Mouse (Mus musculus) neural tube, embryonic 10.5 days (tissue): ENCODE results near the gene G0s2.

Experiments used
- DNase-seq: peaks from one replicate; pipeline ENCODE4 v3.0.0-alpha.2; 2017; ENCODE audit warnings: low spot score; ENCODE audit errors: extremely low spot score

The G0s2 gene

DNA sequence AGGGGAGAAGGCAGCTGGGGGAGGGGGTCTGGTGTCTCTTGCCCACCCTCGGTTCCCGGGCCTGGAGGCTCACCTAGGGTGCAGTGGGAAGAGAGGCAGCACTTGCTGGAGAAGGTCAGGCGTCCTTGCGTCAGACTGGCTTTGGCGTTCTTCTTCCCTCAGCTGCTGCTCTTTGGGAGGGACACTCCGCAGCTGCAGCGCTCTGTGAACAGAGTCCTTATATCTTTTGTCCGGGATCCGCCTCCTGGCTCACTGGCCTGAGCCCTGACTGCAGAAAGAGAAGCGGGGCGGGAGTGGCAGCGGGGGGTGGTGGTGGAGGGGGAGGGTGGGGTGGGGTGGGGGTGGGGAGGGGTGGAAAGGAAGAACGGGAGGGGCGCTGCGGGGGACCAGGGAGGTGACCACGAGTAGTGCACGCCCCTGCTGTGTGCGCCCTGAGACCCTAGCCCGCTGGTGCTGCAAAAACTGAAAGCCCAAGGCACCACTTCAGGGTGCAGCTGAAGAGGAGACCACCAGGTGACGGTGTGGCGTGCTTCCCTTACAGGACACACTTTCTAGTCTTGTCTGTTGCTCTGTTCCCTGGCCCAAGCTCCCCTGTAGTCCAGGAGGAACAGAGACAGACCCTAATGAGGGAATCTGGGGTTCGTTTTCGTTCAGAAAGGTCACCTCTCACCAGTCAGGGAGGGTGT lies at the start of gene G0s2:
TSS of gene G0s2 (minus strand) at position 302 of the 686 bp plus-strand sequence.
- DNase-seq = peak; percentile 66

GRCm38 (mm10) chr1:193320398-193320797 lies 47.4 kb upstream of the G0s2 start:
- no peak for DNase-seq

DNA sequence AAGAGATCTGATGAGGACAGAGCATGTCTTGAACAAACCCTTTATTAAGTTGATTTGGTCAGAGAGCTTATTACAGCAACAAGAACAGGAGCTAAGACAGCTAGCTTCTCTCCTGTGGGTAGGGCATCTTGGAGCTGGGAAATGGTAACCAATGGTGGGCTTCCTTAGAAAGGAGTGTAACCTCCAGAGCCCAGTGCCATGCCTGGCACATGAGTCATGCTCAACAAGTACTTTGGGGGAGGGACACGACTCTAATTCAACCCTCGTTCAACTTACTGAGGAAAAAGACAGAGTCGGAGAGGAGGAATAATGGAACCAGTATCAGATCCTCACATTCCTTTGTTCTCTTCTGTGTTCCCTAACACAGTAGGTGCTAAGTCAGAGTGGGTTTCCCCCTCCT lies 46.7 kb upstream of the G0s2 start:
- DNase-seq = no peak

DNA sequence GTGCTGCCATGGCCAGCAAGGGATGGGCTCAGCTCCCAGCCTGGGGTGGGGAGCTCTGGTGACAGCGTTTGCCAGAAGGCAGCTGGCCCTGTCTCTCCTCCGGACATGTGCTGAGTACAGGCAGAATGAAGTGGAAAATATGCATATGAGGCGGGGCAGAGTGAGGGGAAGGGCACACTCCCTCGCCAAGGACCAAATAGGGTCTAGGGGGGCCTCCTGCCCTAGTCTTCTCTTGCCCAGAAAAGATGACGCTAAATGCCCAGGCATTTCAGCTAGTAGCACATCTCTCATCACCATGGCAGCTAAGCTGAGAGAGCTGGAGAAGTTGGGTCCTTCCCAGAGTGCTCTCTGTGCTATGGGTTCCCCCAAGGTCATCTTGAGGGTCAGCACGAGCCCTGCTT lies 44.1 kb upstream of the G0s2 start:
- DNase-seq = no peak

- DNase-seq = no peak
These were observed 43.3 kb upstream of the G0s2 start for GRCm38 (mm10) chr1:193316358-193316750.

DNA sequence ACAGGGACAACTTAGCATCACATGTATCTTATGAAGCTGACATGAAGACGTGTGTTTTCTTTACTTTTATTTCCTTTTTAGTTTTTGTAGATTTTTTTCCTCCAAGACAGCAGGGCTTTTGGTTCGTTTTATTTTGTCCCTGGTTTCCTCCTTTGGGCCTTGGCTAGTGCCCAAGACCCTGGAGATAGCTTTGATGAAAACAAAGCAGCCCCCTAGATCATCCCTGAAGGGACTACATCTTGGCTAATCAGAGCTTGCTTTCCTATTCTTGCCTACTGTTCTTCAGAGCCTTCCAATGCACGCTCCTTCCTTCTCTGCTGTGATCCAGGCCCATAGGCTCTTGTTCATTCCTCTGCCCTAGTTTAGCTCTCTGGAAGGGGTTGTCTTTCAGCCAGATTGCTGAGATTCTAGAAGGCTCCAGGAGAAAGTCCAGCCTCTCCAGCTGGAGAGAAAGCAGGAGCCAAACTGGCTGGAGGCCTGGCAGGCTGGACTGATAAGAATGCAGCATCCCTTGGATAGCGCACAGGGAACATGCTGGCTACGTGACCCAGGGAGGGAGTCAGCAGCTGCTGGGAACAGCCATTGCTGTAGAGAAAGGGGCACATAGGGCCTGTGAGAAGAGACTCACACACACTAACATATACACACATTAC lies 42.8 kb upstream of the G0s2 start:
- no peak for DNase-seq

DNA sequence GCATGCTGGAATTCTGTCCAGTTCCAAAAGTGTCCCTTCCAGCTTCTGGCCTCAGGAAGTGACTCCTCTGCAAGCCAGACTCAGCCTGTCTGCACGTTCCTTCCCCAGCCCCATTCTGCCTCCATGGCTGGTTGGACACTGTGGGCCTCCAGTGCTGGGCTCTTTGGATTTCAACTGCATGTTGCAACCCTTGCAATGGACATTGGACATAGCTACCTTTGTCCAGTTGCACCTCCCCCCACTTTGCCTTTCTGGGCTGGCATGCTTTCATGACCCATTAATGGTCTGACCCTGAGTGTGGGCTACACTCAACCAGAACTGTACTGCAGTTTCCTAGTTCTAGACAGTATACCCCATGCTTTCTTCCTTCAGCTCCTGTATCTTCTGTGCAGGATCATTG lies 38.6 kb upstream of the G0s2 start:
- no peak for DNase-seq

- no peak for DNase-seq
These were observed 37.6 kb upstream of the G0s2 start for GRCm38 (mm10) chr1:193310519-193311085.

DNA sequence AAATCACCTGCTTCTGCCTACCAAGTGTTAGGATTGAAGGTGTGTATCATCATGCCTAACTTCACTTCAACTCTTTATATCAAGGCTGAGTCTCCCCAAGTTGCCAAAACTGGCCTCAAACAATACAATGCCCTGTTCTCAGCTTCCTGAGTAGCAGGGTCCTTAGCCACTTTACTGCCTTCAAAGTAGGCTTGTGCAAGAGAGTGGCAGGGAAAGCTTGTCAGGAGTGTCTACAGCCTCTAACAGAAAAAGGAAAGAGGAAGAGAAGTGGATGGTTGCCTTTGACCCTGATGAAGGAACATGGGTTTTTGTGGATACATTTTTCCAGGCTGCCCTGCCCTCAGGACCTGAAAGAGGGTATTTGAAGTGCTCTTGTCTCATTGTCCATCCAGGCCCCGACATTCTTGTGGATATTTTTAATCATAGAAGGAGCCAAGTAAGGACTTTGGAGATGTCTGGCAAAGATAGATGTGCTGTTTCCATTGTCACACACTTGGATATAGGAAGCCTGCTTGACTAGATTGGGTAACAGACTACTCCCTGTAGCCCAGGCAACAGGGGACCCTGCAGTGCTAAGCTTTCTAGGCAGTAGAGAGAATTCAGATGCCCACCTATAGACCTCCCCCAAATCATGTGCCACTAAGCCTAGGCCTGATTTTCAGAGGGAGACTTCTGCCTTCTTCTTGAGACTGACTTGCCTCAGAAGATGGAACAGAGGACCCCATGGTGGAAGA lies 36.9 kb upstream of the G0s2 start:
- no peak for DNase-seq

DNA sequence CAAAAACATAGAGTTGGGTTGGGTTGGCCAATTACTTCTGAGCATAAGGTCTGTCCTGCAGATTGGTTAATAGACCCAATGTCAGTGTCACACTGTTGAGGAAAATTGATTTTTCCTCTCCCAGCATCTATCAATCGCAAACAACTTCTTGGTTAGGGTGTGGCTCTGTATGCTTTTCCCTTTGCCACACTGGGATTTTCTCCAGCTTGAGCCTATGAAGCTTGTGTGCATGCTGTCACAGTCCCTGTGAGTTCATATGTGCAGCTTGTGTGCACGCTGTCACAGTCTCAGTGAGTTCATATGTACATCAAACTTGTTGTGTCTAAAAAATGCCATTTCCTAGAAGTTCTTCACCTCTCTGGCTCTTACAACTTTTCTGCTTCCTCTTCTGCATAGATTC lies 33.8 kb upstream of the G0s2 start:
- DNase-seq = no peak

GRCm38 (mm10) chr1:193305386-193305785 lies 32.4 kb upstream of the G0s2 start:
- DNase-seq = peak; percentile 43

DNA sequence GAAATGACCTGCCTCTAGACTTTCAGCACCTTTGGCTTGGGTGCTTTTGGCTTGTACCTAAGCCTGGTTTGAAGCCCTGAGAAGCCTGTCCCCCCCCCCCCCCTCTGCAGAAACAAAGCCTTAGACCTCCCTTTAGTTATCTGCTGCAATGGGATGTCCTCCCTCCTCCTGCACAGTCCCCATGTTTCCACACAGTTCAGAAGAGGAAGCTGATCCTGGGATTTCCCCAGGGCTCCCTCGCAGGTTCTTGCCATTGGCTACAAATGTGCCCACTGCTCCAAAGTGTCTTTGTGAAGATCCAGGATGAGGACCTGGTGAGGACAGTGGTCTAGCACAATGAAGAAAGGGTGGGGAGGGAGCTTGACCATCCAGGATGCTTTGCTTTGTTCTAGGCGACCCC lies 30.1 kb upstream of the G0s2 start:
- no peak for DNase-seq

DNA sequence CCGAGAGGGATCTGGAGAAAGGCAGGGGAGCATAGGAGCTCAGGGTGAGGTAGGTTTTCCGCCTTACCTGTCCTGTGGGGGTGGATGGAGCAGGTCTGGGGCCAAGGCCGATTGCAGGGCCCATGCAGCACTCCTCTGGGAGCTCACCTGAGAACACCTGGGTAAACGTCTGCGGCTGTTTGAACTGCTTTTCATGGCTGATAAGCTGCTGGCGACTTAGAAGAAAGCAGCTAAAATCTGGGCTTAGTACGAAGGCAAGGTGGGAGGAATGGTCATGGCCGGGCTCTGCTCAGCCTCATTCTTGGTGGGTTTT lies 29.0 kb upstream of the G0s2 start:
- no peak for DNase-seq

- DNase-seq = no peak
These were observed 28.4 kb upstream of the G0s2 start for GRCm38 (mm10) chr1:193301216-193302092.

- DNase-seq = no peak
These were observed 27.0 kb upstream of the G0s2 start for GRCm38 (mm10) chr1:193299995-193300394.

DNA sequence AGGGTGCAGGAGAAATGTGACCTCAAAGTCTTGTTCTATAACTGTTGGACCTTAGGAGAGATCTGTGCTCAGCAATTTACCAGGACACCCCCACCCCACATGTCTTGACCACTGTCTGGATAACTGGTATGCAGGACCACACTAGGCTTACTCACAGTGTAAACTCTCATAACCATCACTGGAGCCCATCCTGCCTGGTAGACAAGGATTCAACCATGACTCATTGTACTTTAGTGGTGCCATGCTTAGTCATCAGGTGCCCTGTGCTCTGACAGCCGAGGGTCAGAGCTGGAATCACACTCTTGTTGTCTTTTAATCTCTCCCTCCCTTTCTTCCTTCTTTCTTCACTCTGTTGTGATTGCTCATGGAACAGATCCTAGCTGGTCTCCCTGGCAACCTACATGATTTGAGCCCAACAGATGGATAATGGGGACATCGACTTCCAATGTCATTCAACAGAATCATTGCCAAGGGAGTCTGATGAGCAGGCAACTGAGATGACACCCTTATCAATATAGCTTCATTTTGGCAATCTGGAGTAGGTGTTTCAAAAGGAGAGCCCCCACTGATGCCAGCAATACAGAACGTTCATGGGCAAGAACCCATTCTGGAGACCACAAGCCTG lies 25.2 kb upstream of the G0s2 start:
- DNase-seq = no peak

- DNase-seq = no peak
These were observed 22.9 kb upstream of the G0s2 start for GRCm38 (mm10) chr1:193295920-193296319.

DNA sequence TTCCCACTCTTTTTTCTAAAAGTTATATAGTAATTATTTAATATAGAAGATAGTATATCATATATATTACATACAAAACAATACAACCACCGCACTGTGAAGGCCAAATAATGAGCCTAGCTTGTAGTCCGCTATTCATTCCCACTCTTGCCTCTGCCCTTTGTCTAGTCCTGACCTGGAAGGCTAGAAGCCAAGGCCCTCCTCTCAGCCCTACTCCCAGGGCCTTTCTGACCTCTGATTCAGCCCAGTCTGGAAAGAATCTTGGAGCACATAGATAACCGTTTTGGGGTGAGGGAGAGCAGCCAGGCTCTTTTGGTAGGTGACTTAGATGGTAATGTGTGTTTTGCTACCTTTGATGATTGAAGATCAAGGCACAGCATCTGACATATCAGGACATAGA lies 20.9 kb upstream of the G0s2 start:
- no peak for DNase-seq

GRCm38 (mm10) chr1:193293039-193293438 lies 20.0 kb upstream of the G0s2 start:
- no peak for DNase-seq

DNA sequence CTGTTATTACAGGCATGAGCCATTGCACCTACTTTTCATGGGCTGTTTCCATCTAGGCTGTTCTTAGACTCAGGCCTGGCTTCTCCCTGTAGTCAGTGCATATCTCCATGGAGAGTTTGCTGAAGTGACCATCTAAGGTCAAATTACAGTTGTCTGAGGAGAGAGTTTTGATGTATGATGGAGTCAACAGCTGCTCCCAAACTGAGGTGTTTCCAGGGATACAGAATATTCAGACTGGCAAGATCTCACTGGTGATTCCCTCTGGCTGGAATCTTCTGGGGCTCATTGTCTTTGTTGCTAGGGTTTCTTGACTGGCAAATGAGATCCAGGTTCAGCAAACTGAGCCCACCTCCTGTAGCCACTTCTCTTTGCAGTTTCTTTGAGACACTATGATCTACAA lies 17.7 kb upstream of the G0s2 start:
- no peak for DNase-seq

- no peak for DNase-seq
These were observed 16.9 kb upstream of the G0s2 start for GRCm38 (mm10) chr1:193289914-193290313.
